Mouse (Mus musculus) adrenal gland, postnatal 10 days (tissue): Measurements from ENCODE around the gene Lrfn3. TPM values are rescaled to one million over a fixed set of nuclear protein-coding genes. Genes with fewer than 3 reads are reported as not detected.

Experiments
- DNase-seq: peaks from one replicate; pipeline ENCODE4 v3.0.0; 2021; ENCODE audit warnings: mixed read lengths
- total RNA-seq, 2 experiments: library from RNA; stranded (reverse); gene quantifications; 2 replicates each; pipeline ENCODE4 v1.2.3; 2021

The Lrfn3 gene
- total RNA-seq, 2 experiments from 2014 or later, result 13.2 to 15.1 TPM

DNA sequence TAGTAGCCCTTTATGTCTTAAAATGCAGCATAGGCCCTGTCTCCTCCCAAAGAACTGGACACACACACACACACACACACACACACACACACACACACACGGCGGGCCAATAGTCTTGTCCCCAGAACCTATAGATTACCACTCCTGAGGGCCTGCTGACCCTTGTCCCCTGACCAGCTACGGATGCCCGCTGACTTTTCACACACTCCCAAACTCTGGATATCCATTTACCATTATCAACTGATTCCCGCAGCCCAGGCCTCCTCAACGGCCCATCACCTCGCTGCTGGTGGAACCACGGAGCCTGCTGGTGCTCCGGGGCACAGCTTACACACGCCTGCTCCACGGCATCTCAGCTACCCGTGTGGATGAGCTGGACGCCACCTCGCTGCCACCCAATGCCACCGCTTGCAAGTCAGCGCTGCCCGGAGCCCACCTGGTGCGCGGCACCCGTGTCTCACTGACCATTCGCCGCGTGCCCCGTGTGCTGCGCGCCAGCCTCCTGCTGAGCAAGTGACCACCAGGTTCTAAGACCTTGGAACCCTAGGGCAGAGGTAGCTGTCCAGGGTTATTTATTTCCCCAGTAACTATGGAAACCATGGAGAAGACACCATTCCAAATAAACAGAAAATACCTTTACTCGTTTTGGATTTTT is 48.8 kb downstream of the Lrfn3 start:
- DNase-seq, result no peak

GRCm38 (mm10) chr7:30310136-30310535 is 52.4 kb downstream of the Lrfn3 start:
- DNase-seq, result no peak

DNA sequence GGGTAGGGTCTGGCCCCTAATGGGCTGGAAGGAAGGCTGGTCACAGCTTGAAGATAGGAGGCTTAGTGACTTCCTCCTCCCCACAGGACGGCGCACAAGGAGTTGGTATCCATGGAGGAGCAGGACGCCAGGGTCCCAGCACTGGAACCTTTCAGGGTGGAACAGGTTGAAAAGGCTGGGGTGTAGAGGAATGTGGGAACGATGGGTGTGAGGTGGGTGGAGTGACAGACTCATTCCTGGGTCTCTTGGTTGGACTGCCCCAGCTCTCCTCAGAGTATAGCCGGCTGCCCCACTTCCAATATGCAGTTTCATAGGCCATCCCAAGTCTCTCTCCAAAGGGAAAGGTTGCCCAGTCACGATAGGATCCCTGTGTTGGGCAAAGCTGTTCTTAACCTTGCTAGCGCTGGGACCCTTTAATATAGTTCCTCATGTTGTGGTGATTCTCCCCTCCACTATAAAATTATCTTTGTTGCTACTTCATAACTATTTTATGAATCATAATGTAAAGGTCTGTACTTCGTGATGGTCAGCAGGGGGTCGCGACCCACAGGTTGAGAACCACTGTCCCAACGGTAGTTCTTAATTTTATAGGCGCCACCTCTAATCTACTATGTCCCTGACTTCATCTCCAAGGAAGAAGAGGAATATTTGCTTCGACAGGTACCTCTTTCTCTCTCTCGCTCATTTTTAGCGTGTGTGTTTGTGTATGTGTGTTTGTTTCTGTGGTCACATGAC is 53.0 kb downstream of the Lrfn3 start:
- no peak for DNase-seq

DNA sequence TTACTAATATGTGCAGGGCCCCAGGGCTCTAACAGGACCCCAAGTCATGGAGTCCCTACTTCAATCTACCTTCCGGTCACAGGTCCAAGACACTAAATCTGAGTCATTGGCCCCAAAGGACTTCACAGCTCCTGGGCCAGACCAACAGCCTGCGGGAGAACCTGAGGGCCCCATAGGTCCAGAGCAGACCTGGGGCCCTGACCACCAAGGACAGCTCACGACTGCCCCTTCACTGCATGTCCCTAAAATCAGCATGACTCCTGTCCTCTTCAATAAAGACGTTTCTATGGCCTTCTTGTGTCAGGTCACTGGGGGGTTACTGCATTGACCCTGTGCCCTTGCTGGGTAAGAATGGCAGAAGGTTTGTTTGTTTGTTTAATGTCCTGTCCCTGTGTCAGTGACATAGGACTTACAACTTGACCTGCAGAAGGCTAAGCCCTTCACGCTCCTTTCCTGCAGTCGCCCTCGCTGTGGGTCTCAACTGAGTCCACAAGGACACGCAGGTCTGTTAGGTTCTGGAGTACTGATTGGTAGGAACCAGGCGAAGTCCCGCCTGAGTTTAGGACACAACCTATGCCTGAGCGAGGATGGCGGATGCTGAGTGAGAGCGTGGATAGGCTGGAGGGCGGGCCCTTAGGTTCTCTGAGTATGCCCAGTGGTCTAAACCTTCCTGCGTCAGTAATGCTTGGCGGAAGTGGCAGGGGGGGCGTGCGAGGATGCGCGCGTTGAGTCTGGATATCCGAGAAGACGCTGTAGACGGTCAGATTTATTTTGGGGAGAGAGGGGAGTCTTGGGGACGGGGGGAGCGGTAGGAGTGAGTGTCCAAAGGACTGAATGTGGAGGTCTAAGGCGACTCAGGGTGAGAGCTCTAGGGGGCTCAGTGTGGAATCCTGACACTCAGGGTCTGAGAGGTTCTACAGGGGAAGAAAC is 54.2 kb downstream of the Lrfn3 start, which contains the start of gene Alkbh6:
TSS of gene Alkbh6 (plus strand) at position 642 of the 930 bp plus-strand sequence.
- peak; percentile 94 for DNase-seq

GRCm38 (mm10) chr7:30306083-30306779 is 56.3 kb downstream of the Lrfn3 start:
- no peak for DNase-seq

Other genes with a start within 250 kb of the Lrfn3 start
- gene Zfp382, start 240.8 kb downstream of the Lrfn3 start, total RNA-seq, result 1 to 10 TPM; 4.1 to 6.5 TPM
- 10 to 100 TPM; 57.4 to 65.2 TPM for gene Zfp146, start 193.0 kb downstream of the Lrfn3 start, total RNA-seq
- 1,000 to 10,000 TPM; 1,474 to 1,616 TPM for gene Cox7a1, start 178.6 kb downstream of the Lrfn3 start, total RNA-seq
- 100 to 1,000 TPM; 444 to 475 TPM for gene Capns1, start 164.0 kb downstream of the Lrfn3 start, total RNA-seq
- gene Polr2i, start 130.8 kb downstream of the Lrfn3 start, total RNA-seq, result 100 to 1,000 TPM; 103 to 108 TPM
- 10 to 100 TPM; 73.6 to 81.0 TPM for gene Tbcb, start 130.5 kb downstream of the Lrfn3 start, total RNA-seq
- not detected for gene Ovol3, start 127.0 kb downstream of the Lrfn3 start, total RNA-seq
- under 1 TPM; 0.61 to 0.63 TPM for gene Thap8, start 82.7 kb downstream of the Lrfn3 start, total RNA-seq
- gene Wdr62, start 82.4 kb downstream of the Lrfn3 start, total RNA-seq, result 10 to 100 TPM; 12.1 to 14.3 TPM
- 10 to 100 TPM; 31.6 to 36.5 TPM for gene Clip3, start 71.0 kb downstream of the Lrfn3 start, total RNA-seq
- 10 to 100 TPM; 46.8 to 49.0 TPM for gene Alkbh6, start 54.1 kb downstream of the Lrfn3 start, total RNA-seq
- gene Syne4, start 48.0 kb downstream of the Lrfn3 start, total RNA-seq, result 10 to 100 TPM; 17.6 to 22.3 TPM
- gene E130208F15Rik, start 41.0 kb downstream of the Lrfn3 start, total RNA-seq, result 1 to 10 TPM; 2.8 TPM
- gene Sdhaf1, start 38.9 kb downstream of the Lrfn3 start, total RNA-seq, result 10 to 100 TPM; 17.9 to 19.7 TPM
- gene Tyrobp, start 51.0 kb upstream of the Lrfn3 start, total RNA-seq, result 10 to 100 TPM; 25.8 to 29.1 TPM
- 1 to 10 TPM; 3.7 to 4.9 TPM for gene Hcst, start 57.1 kb upstream of the Lrfn3 start, total RNA-seq
- 1 to 10 TPM; 2.3 to 2.4 TPM for gene Nfkbid, start 59.0 kb upstream of the Lrfn3 start, total RNA-seq
- 10 to 100 TPM; 26.1 to 34.3 TPM for gene Aplp1, start 82.8 kb upstream of the Lrfn3 start, total RNA-seq
- gene Kirrel2, start 94.9 kb upstream of the Lrfn3 start, total RNA-seq, result not detected
- gene Nphs1, start 95.5 kb upstream of the Lrfn3 start, total RNA-seq, result not detected
- 10 to 100 TPM; 26.0 to 56.1 TPM for gene Prodh2, start 130.8 kb upstream of the Lrfn3 start, total RNA-seq
- 10 to 100 TPM in 1 of 2 experiments, 1 to 10 TPM in 1; 5.0 to 11.7 TPM for gene Arhgap33, start 172.3 kb upstream of the Lrfn3 start, total RNA-seq
- gene Hspb6, start 189.4 kb upstream of the Lrfn3 start, total RNA-seq, result 10 to 100 TPM; 25.5 to 68.9 TPM
- gene Proser3, start 189.5 kb upstream of the Lrfn3 start, total RNA-seq, result 10 to 100 TPM in 1 of 2 experiments, 1 to 10 TPM in 1; 5.3 to 10.1 TPM
- 10 to 100 TPM; 34.4 to 40.5 TPM for gene Lin37, start 197.1 kb upstream of the Lrfn3 start, total RNA-seq
- gene U2af1l4, start 200.5 kb upstream of the Lrfn3 start, total RNA-seq, result 10 to 100 TPM; 61.4 to 71.1 TPM
- 1 to 10 TPM; 2.4 to 7.1 TPM for gene Gm49396, start 200.6 kb upstream of the Lrfn3 start, total RNA-seq
- 100 to 1,000 TPM; 119 to 128 TPM for gene Psenen, start 200.9 kb upstream of the Lrfn3 start, total RNA-seq
- gene Igflr1, start 202.7 kb upstream of the Lrfn3 start, total RNA-seq, result 1 to 10 TPM; 2.6 to 4.7 TPM
- 10 to 100 TPM; 34.9 to 48.7 TPM for gene Kmt2b, start 226.0 kb upstream of the Lrfn3 start, total RNA-seq
- under 1 TPM; 0.18 to 0.27 TPM for gene Zbtb32, start 236.1 kb upstream of the Lrfn3 start, total RNA-seq